Mouse (Mus musculus) left cerebral cortex, adult 11 months (tissue): Measurements from ENCODE around the gene Yme1l1.

Experiments
- DNase-seq: peaks from one replicate; pipeline ENCODE4 v3.0.0; 2022; ENCODE audit warnings: low spot score

Gene Yme1l1

DNA sequence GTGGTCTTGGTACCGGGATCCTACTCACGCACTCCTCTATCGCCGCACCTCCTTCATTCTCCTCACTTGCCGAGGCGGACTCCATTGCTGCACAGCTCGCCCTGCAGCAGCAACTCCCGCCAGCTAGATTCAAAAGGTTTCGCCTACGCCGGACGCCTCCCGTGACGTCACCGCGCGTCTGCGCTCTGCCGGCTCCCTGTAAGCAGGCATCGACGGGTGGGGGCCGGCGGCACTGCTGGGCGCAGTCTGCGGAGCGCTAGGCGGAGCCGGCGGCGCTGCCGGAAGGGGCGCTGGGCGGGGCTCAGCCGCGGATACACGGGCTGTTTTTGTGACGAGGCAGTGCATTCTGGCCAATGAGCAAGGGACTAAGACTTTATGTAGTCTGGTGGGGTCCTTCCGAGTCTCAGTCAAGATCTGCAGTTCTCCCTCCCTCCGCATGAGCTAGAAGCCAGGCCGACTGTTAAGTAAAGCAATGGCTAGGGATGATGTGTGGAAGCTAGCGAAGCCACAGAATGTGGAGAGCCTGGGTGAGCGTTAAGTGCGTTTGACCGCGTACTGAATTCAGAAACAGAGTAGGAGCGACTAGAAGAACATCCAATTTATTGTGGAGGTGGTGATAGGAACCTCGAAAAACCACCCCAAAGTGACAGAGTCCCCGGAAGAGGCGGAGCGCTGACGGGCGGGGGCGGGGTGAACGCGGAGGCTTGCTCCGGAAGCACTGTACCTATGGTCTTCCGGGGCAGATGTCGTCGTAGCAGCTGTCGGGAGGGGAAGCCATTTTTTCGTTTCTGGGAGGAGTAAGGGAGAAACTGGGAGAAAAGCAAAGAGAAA, at the start of gene Yme1l1, which contains the start of gene Mastl:
Yme1l1 (plus strand) TSS at position 593 of the 831 bp plus-strand sequence.
Mastl (minus strand) TSS at position 248 of the 831 bp plus-strand sequence.
- peak; percentile 98 for DNase-seq

DNA sequence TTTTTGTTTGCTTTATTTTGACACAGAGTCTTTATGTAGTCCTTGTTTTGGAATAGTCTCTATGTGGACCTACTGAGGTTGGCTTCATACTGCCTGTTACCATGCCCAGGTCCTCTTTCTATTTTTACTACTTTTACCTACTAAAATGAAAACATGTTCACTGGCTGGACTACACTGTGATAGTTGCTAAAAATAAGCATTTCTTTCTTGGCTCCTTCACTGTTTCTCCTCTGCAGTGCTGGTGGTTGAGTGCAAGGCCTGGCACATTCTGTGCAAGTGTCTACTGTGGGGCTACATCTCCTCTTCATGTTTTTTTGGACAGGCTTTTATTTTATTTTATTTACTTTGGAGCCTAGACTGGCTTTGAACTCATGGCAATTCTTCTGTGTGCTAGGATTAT, 36.6 kb upstream of the Yme1l1 start:
- DNase-seq, result no peak

DNA sequence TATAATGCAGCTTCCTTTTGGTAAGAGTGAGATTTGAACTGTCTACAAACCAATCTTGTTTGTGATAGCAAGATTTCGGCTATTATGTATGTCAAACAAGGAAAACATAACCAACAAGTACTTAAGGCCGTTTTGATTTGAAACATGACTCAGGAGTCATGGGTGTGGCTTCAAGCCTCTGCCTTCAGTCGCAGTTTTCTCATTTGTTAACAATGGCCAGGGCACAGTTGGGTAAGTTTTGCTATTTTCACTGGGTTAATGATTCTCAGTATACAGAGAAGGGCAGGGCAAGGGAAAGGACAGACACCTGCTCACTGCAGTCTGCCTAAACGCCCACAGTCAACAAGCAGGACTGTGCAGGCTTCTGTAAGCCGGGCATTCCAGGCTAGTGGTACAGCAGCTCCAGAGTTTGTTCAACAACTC, 959 bp upstream of the Yme1l1 start:
- DNase-seq, result no peak

DNA sequence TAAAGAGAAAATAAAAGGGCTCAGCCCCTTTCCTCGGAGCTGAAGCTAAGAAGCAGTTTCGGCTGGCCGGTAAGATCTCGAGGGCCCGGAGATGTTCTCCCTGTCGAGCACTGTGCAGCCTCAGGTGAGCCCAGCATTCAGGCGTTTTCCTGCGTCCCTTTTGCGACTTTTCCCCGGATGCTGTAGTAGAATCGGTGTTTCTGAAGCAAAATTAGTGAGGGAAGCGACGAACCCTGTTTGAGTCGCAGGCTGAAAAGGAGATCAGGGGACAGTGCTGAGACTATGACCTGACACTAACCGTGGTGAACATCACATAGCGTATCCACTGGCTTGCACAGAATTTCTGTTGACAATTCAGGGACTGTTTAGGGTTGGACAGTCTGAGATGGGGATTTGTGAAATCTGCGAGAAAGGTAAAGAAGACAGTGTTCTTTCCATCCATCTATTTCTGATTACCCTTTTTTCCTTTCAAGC, 476 bp downstream of the Yme1l1 start:
- DNase-seq, result no peak

DNA sequence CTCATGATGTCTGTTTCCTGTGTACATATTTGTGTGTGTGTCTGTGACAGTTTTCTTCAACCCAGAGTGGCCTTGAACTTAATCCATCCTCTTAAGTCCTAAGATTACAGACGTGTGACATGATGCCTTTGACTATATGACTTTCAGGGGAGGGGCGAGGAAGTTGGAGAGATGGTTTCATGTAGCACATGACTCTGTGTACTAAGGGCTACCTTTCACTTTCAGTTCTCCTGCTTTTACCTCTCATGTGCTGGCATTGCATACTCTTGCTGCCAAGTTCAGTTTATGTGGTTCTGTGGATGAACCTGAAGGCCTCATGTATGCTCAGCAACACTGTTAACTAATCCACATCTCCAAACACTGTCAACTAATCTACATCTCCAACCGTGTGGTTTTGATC, 16.1 kb downstream of the Yme1l1 start:
- no peak for DNase-seq

DNA sequence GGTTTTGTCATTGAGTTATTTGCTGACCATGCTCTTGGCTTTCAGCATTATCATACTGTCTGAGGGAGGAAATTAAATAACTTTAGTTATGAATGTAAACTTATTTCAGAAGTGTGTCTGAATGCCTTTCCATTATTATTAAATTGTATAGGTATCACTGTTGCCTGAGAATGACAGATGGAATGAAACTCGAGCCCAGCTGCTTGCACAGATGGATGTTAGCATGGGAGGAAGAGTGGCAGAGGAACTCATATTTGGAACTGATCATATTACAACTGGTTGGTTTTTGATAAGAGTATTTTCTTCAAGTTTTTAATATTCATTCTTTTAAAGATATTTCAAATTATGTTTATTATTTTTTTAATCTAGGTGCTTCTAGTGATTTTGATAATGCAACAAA, 38.2 kb downstream of the Yme1l1 start:
- no peak for DNase-seq

DNA sequence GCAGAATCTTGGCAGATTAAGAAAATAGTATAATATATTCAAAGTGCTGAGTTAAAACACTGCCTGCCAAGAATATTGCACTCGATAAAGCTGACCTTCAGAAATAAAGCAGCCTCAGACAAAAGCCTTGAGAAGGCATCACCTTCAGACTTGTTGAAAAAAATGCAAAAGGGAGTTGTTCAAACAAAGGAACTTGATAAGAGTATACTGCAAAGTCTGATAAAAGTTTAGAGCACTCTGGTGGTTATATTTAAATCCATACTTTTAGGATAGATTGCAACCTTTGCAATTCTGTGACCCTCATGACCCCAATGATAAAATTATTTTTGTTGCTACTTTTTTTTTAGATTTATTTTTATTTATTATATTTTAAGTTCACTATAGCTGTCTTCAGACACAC, 44.9 kb downstream of the Yme1l1 start:
- DNase-seq, result no peak

DNA sequence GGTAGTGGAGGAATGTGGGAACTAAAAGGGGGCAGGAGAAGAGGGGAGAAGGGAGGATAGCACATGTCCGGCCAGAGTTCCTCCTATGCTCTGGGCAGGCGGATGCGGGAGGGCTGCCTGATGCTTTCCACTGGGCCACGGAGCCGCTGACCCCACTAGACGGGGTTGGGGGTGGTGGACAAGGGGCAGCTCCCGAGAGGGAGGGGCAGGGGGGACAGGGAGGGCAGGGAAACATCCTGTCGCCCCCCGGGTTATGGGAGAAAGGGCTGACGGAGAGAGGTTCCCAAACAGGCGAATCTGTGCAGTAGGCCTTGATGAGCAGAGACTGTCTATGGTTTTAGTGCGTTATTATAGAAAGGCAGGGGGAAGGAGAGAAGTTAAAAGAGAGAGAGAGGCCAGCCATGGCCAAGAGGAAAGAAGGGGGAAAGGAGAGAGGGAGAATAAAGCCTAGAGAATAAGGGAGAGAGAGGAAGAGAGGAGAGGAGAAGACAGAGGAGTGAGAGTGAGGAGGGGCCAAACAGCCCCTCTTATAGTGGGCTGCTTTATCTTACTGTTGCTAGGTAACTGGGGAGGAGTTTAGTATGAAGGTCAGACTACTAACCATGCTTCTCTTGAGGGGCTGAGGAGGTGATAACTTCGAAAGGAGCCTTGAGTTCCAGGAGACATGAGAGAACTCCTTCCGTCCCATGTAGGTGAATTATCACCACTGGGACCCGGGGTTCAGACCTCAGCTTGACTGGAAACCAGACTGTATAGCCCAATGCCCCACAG, 46.9 kb downstream of the Yme1l1 start:
- no peak for DNase-seq

DNA sequence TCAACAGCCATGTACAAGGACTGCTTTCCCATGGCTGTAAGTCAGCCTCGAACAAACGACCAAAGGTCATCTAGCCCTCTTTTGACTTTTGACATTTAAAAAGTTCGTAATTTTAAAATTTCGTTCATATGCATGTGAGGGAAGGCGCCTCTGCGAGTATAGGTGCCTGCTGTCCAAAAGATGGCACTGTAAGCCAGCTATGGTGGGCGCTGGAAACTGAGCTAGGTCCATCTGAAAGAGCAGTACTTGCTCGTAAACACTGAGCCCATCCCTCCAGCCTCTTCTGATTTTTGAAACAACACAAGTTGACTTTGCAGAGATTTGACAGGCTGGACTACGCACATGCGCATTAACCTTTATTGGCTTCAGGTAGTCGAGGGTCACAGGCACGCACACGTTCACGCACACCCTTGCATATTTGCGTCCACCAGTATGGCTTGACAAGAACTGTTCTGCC, 50.9 kb downstream of the Yme1l1 start, which contains the start of gene 4931423N10Rik:
4931423N10Rik (plus strand) TSS at position 407 of the 457 bp plus-strand sequence.
- no peak for DNase-seq

DNA sequence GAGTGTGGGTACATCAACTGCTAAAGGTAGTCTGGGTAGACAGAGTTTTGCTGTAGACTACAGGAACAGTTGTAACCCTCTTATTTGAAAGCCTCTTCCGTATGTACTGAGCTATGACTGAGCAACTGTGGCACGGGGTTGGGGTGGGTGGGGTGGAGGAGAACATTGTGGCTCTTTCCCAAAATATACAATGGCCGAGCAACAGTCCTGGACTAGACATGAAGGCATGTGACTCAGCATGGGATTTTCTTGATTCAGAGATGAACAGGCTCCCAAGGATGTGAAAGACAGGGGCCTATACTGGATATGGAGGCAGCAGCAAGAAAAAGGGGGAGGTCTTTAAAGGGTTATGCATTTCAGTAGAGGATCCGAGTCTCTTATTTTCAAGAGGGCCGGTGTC, 57.5 kb downstream of the Yme1l1 start:
- no peak for DNase-seq

DNA sequence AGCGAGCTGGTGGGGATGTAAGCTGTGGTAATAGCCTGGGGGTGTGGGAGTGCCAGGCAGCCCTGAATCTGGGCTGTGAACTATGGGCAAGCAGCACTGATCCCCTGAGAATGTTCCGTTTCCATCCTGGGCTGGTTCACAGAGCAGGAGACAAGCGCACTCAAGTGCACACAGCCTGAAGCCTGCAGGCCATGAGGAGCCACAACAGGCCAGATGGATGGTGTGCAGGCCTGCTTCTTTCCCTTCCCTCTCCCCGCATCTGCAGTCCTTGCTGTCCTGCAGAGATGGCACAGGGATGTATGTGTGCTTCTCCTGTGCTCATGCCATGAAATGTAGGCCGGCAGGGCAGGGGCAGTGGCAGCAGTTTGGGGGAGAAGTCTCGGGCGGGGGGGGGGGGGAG, 69.0 kb downstream of the Yme1l1 start:
- DNase-seq, result no peak

DNA sequence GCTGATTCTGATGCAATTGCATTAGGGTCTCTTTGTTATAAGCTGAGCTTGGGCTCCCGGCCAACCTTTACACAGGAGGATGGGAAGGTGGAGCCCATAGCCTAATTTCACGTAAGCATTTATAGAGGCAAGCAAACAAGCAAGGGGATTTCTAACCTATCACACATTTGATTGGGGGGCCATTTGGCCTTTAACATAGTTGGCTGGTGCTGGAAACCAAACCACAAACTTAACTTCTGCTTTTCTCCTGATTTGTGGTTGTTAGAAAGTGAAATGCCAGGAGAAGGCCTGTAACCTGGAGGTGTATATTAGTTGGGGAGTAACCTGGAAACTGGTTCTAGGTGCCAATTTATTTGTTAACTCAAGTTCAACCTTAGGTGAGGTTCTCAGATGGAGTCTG, 72.3 kb downstream of the Yme1l1 start:
- DNase-seq, result no peak

DNA sequence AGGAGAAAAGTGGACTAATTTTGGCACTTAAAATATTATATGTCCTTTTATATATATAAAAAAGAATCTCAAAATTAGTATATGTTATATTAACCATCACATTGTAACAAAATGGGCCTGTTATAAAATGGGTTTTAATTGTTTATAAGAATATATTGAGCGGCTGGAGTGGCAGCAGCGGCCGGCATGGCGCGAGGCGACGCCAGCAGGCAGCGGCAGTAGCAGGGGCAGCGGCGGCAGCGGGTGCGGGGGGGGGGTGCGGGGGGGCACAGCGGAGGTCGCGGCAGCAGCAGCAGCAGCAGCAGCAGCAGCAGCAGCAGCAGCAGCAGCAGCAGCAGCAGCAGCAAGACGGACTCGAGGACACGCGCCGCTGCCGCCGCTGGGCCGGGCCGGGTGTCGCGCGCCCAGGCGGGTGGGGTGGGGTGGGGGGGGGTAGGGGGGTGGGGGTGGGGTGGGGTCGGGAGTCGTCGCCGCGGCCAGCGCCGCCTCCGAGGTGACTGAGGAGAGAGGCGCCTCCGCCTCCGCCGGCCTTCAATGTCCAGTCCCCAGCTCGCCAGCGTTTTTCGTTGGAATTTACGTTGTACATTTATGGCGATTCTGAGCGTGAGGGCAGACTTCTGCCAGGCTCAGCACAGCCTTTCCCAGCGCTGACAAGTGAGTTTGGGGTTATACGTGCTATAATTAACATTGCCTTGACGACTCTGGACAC, 78.0 kb downstream of the Yme1l1 start:
- DNase-seq, result no peak
